Mouse (Mus musculus) embryonic facial prominence, embryonic 13.5 days (tissue): ENCODE data around the gene Ank2. TPM values are rescaled to one million over a fixed set of nuclear protein-coding genes. Genes with fewer than 3 reads are reported as not detected.
"Not testable (repeated sequence)": the region's sequence is repeated elsewhere in the genome, so short reads cannot be mapped to it uniquely, and the experiment has no call there.

Experiments used
- ATAC-seq: fragments of 200-750 bp; cut with Nextera tagmentation; 2 replicates; pipeline ENCODE4 v1.8.0; 2017; ENCODE audit warnings: low read depth; ENCODE audit not compliant: insufficient number of reproducible peaks, insufficient read depth, low FRiP score, low TSS enrichment
- H3K27ac ChIP-seq: fragments of 300-500 bp; sonication (generic); 2 replicates; pipeline ENCODE4 v1.5.1; 2015; ENCODE audit warnings: moderate library complexity, mild to moderate bottlenecking, inconsistent platforms
- H3K27me3 ChIP-seq: fragments of 300-500 bp; sonication (generic); 2 replicates; pipeline ENCODE4 v1.6.1; 2015; ENCODE audit warnings: mild to moderate bottlenecking, inconsistent platforms
- H3K36me3 ChIP-seq: fragments of 300-500 bp; sonication (generic); 2 replicates; pipeline ENCODE4 v1.6.1; 2015; ENCODE audit warnings: mild to moderate bottlenecking, inconsistent platforms
- H3K4me1 ChIP-seq: fragments of 300-500 bp; sonication (generic); 2 replicates; pipeline ENCODE4 v1.6.1; 2015; ENCODE audit warnings: inconsistent platforms
- H3K4me2 ChIP-seq: fragments of 300-500 bp; sonication (generic); 2 replicates; pipeline ENCODE4 v1.6.1; 2015; ENCODE audit warnings: moderate library complexity, mild to moderate bottlenecking, inconsistent platforms
- H3K4me3 ChIP-seq: fragments of 300-500 bp; sonication (generic); 2 replicates; pipeline ENCODE4 v1.5.1; 2015; ENCODE audit warnings: mild to moderate bottlenecking, inconsistent platforms
- H3K9ac ChIP-seq: fragments of 300-500 bp; sonication (generic); 2 replicates; pipeline ENCODE4 v1.6.1; 2015; ENCODE audit warnings: mild to moderate bottlenecking, inconsistent platforms
- H3K9me3 ChIP-seq: fragments of 300-500 bp; sonication (generic); 2 replicates; pipeline ENCODE4 v1.6.1; 2016; ENCODE audit warnings: inconsistent platforms
- WGBS: fragments of 180-500 bp; shearing (Covaris S2); methylation state at CpG from one replicate; pipeline ENCODE4 v1.1.7; 2015; ENCODE audit warnings: mixed read lengths; 5-methylcytosine and 5-hydroxymethylcytosine counted together
- polyA plus RNA-seq: library from polyadenylated mRNA; unstranded; fragments of >200 nt; fragmentation: Nextera tagmentation; extraction: Ambion mirVana; gene quantifications from 2 replicates; pipeline ENCODE4 v1.2.1, GENCODE M21; 2015

Ank2 gene
- polyA plus RNA-seq, 1 experiment from 2014 or later: 33.4 TPM

GRCm38 (mm10) chr3:127515251-127515650 lies 16.1 kb upstream of the Ank2 start:
- Histone ChIP-seq H3K27me3 (no peaks in the 10 kb centered on the region), H3K9ac (no peak overlapping the region)
- 76% methylated on average over 1 of the region's 1 CpGs for WGBS

DNA sequence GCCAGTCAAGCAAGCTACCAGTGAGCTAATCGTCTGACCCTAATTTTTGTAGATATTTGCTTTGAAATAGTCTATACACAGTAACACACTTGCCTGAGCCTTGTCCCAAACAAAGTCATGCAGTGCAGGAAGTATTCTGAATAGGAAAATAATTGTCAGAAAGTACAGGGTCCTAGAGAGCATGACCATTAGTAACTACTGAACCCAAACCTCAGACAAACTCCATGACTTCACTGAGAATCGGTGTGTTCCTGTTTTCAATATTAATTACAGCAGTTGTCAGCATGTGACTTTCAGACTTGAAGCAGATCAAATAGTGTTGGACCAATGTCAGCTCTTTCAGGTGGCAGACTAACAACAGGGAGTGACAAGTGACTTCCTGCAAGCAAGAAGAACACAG lies 14.5 kb upstream of the Ank2 start:
- Histone ChIP-seq H3K9ac (no peak overlapping the region), H3K4me3 (no peak overlapping the region), H3K27ac (no peak overlapping the region), H3K4me2 (no peak overlapping the region), H3K4me1 (no peaks in the 10 kb centered on the region), H3K36me3 (no peaks in the 10 kb centered on the region), H3K27me3 (no peaks in the 10 kb centered on the region), H3K9me3 (no peaks in the 10 kb centered on the region)
- ATAC-seq: no peak
- 77% methylated on average over 2 of the region's 2 CpGs for WGBS

More at GRCm38 (mm10) chr3:127515251-127515650, 16.1 kb upstream of the Ank2 start:
- H3K36me3 ChIP-seq: no peaks in the 10 kb centered on the region
- H3K9me3 ChIP-seq: no peaks in the 10 kb centered on the region
- no peak for ATAC-seq
- H3K4me1 ChIP-seq: no peaks in the 10 kb centered on the region
- no peak overlapping the region for H3K4me3 ChIP-seq
- no peak overlapping the region for H3K4me2 ChIP-seq
- H3K27ac ChIP-seq: no peak overlapping the region

GRCm38 (mm10) chr3:127512794-127513335 lies 13.7 kb upstream of the Ank2 start:
- Histone ChIP-seq H3K4me3 (no peak overlapping the region), H3K27ac (no peak overlapping the region), H3K27me3 (no peaks in the 10 kb centered on the region), H3K4me1 (no peaks in the 10 kb centered on the region), H3K9me3 (no peaks in the 10 kb centered on the region), H3K36me3 (no peaks in the 10 kb centered on the region), H3K9ac (no peak overlapping the region), H3K4me2 (no peak overlapping the region)
- WGBS: 71% methylated on average over 15 of the region's 15 CpGs
- ATAC-seq: no peak

DNA sequence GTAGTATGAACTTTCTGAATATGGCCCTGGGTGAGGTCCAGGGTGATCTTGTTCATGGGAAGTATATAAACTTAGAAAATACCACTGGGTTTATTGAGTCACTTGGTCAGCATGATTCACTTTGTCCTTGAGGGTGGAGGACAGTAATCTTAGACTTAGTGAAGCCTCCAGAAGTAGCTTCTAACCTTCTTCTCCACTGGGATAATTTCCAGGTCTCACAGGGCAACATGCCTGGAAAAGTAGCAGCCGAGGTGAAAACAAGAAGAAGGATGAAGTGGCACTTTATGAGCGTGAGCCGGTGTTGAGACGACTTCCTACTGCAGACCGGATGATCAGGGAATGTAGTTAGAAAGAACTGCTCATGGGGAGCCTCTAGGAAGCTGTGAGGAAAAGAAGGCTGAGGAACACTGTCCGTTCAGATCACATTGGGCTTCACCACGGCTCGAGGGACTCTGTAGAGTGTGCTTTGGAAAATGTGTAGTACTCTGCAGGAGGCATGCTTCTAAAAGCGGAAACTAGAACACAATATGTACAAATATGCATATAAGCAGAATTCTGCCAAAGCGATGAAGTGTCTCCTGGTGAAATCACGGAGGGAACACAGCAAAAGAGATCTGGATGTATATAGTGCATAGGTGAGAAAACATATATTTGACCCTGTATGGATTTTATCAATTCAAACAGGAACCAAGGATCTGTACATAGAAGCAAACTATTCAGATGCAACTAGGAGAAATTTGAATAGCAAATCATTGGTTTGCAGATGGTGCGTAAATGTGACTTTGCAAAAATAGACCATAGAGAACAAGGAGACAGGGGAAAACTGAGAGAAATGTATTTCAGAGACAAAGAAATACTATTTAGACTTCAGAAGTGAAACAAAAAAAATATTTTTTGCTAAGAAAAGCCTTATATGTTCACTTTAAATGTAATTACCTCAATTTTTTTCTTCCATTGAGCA lies 12.9 kb upstream of the Ank2 start:
- Histone ChIP-seq H3K4me2 (no peak overlapping the region), H3K36me3 (no peaks in the 10 kb centered on the region), H3K4me3 (no peak overlapping the region), H3K27ac (no peak overlapping the region), H3K4me1 (no peaks in the 10 kb centered on the region), H3K27me3 (no peaks in the 10 kb centered on the region), H3K9ac (no peak overlapping the region), H3K9me3 (no peaks in the 10 kb centered on the region)
- 84% methylated on average over 12 of the region's 12 CpGs for WGBS
- ATAC-seq: no peak

GRCm38 (mm10) chr3:127507878-127508783 lies 9.0 kb upstream of the Ank2 start:
- H3K4me3 ChIP-seq: no peak overlapping the region
- H3K4me1 ChIP-seq: no peaks in the 10 kb centered on the region
- H3K36me3 ChIP-seq: no peaks in the 10 kb centered on the region
- H3K27ac ChIP-seq: no peak overlapping the region
- no peaks in the 10 kb centered on the region for H3K27me3 ChIP-seq
- H3K9ac ChIP-seq: no peak overlapping the region
- no peak for ATAC-seq
- 66% methylated on average over 15 of the region's 15 CpGs for WGBS
- H3K4me2 ChIP-seq: no peak overlapping the region
- H3K9me3 ChIP-seq: no peaks in the 10 kb centered on the region

DNA sequence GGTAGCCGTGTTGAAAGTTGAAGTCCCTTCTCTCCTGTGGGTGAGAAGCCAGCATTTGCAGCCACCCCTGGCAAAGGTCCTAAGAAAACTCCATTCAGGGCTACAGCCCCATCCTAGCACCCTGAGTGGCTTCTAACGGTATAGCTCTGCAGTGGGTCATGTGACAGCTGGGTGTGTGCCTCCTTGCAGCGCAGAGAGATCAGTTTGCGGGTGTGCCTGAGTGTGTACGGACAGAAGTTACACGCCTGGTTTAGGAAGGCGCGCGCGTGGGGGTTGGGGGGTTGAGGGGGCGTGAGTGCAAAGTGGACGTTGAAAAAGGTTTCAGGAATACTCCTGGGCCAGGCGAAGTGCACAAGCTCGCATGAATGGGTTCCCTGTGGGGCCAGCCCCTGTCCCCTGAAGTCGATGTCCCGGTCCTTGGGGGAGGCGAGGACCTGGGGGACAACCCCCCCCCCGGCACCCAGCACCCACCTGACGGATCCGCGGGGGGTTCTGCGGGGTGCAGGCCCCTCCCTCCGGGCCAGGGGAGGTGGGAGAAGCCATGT lies 881 bp downstream of the Ank2 start:
- Histone ChIP-seq H3K27me3 (peaks cover 38% of the 10 kb centered on the region), H3K27ac (no peak overlapping the region), H3K4me1 (peaks cover 14% of the 10 kb centered on the region), H3K9me3 (no peaks in the 10 kb centered on the region), H3K4me2 (peak overlapping the region; percentile 100), H3K9ac (peak overlapping the region; percentile 70), H3K36me3 (no peaks in the 10 kb centered on the region), H3K4me3 (peak overlapping the region; percentile 62)
- WGBS: 1% methylated on average over 20 of the region's 23 CpGs
- ATAC-seq: peak; percentile 77; the same call in 1 of the 2 replicates

DNA sequence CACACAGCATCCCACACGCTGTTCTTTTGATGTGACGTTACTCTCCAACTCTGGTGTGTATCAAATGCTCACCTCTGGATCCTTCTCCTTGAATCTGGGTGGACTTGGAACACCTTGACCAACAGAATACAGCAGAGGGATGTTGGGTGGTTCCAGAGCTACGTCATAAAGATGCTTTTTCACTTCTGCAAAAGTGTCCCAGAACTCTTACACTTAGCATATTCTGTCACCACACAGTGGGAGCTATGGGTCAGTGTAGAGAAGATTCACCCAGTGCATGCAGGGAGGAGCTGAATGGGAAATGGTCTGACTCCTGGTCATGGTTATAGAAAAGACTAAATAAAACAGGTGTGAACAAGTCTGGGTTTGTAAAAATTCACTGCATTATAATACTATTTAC lies 6.5 kb downstream of the Ank2 start:
- 86% methylated on average over 3 of the region's 3 CpGs for WGBS
- Histone ChIP-seq H3K27ac (no peak overlapping the region), H3K4me1 (no peaks in the 10 kb centered on the region), H3K4me2 (no peak overlapping the region), H3K9ac (no peak overlapping the region), H3K9me3 (no peaks in the 10 kb centered on the region), H3K27me3 (peaks cover 3% of the 10 kb centered on the region), H3K36me3 (no peaks in the 10 kb centered on the region), H3K4me3 (no peak overlapping the region)
- no peak for ATAC-seq

DNA sequence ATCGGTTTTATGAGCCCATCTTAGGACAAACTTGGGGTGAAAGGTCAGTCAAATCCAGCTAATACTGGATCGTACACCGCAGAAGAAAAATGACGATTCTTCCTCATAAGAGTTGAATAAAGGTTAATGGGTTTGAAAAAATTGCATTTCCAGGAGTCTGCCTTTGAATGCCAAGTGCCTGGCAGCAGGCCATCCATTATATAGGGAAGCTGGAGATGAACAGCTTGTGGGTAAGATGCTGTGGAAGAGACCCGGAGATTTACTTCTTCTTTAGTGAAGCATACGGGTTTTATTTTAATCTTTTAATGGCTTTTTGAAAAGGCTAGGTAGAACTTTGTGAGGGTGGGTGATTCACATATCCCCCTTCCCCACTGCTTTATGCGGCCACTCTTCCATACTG lies 11.8 kb downstream of the Ank2 start:
- H3K4me3 ChIP-seq: no peak overlapping the region
- no peaks in the 10 kb centered on the region for H3K9me3 ChIP-seq
- no peak overlapping the region for H3K4me2 ChIP-seq
- H3K9ac ChIP-seq: no peak overlapping the region
- no peaks in the 10 kb centered on the region for H3K27me3 ChIP-seq
- no peaks in the 10 kb centered on the region for H3K4me1 ChIP-seq
- ATAC-seq: no peak
- no peak overlapping the region for H3K27ac ChIP-seq
- WGBS: 77% methylated on average over 7 of the region's 7 CpGs
- no peaks in the 10 kb centered on the region for H3K36me3 ChIP-seq

- no peak for ATAC-seq
- Histone ChIP-seq H3K4me2 (no peak overlapping the region), H3K36me3 (no peaks in the 10 kb centered on the region), H3K4me3 (no peak overlapping the region), H3K9me3 (no peaks in the 10 kb centered on the region), H3K27ac (no peak overlapping the region), H3K4me1 (no peaks in the 10 kb centered on the region), H3K9ac (no peak overlapping the region), H3K27me3 (no peaks in the 10 kb centered on the region)
- WGBS: 78% methylated on average over 10 of the region's 10 CpGs
Observed at GRCm38 (mm10) chr3:127485174-127485573, 14.0 kb downstream of the Ank2 start.

GRCm38 (mm10) chr3:127481658-127482057 lies 17.5 kb downstream of the Ank2 start:
- no peak overlapping the region for H3K27ac ChIP-seq
- no peak for ATAC-seq
- no peaks in the 10 kb centered on the region for H3K36me3 ChIP-seq
- H3K9ac ChIP-seq: no peak overlapping the region
- no peak overlapping the region for H3K4me2 ChIP-seq
- 65% methylated on average over 6 of the region's 6 CpGs for WGBS
- no peaks in the 10 kb centered on the region for H3K27me3 ChIP-seq
- no peak overlapping the region for H3K4me3 ChIP-seq
- no peaks in the 10 kb centered on the region for H3K9me3 ChIP-seq
- no peaks in the 10 kb centered on the region for H3K4me1 ChIP-seq

DNA sequence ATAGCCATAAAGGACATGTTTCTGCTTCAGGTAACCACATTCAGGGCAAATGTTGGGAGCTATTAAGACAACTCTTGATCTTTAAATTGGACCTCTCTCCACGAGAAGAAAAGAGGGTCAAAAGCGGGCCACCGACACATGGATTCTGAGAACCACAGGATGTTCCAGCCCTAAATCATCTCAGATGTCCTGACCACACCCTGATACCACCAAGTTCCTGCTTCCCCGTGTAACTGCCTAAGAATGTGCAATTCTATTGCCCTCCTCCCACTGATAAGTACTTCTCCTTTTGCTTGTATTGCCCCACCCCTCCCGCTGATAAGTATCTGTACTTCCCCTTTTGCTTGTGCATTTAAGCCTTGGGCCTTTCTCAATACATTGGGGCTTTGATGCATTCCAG lies 18.8 kb downstream of the Ank2 start:
- H3K4me1 ChIP-seq, H3K9ac ChIP-seq, H3K4me3 ChIP-seq, H3K36me3 ChIP-seq, H3K27ac ChIP-seq, ATAC-seq, H3K9me3 ChIP-seq, H3K27me3 ChIP-seq, H3K4me2 ChIP-seq: not testable (repeated sequence)
- 68% methylated on average over 5 of the region's 5 CpGs for WGBS
